Mouse (Mus musculus): Measurements from ENCODE around the gene Ano9.

Ano9 gene

GRCm38 (mm10) chr7:141103161-141103560 is 14.4 kb downstream of the Ano9 start:
- 74% methylated on average over 3 of the region's 3 CpGs for WGBS

- whole genome bisulfite sequencing = 3% methylated on average over 56 of the region's 56 CpGs
These were observed 17.5 kb downstream of the Ano9 start, which contains the start of gene Sigirr for GRCm38 (mm10) chr7:141099911-141100691. Gene Sigirr (minus strand): TSS chr7:141100572.

- WGBS = 85% methylated on average over 5 of the region's 5 CpGs
These were observed 20.4 kb downstream of the Ano9 start for GRCm38 (mm10) chr7:141097177-141097576.

DNA sequence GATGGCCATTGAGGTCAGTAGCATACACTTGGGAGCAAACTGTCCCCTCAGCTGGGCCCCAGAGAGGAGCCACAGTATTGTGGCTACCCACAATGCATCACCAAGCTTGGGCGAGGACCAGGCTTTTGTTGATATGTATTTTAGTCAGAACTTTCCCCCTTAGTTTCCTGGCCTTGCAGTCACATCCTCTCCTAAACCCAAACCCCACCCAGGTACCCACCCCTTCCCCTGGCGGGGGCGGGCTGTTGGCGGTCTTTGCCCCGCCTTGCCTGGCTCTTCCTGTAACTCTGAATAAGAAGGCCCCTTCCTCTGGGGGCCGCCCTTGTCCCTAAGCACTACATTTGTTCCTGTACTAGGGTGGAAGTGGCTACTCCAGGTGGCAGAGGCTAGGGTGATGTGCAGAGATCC is 21.0 kb downstream of the Ano9 start:
- 57% methylated on average over 6 of the region's 6 CpGs for WGBS

GRCm38 (mm10) chr7:141096021-141096420 is 21.6 kb downstream of the Ano9 start:
- 75% methylated on average over 6 of the region's 6 CpGs for WGBS

- 78% methylated on average over 15 of the region's 15 CpGs for WGBS
These were observed 23.0 kb downstream of the Ano9 start for GRCm38 (mm10) chr7:141094487-141095205.

GRCm38 (mm10) chr7:141093950-141094349 is 23.7 kb downstream of the Ano9 start:
- 97% methylated on average over 6 of the region's 6 CpGs for WGBS

DNA sequence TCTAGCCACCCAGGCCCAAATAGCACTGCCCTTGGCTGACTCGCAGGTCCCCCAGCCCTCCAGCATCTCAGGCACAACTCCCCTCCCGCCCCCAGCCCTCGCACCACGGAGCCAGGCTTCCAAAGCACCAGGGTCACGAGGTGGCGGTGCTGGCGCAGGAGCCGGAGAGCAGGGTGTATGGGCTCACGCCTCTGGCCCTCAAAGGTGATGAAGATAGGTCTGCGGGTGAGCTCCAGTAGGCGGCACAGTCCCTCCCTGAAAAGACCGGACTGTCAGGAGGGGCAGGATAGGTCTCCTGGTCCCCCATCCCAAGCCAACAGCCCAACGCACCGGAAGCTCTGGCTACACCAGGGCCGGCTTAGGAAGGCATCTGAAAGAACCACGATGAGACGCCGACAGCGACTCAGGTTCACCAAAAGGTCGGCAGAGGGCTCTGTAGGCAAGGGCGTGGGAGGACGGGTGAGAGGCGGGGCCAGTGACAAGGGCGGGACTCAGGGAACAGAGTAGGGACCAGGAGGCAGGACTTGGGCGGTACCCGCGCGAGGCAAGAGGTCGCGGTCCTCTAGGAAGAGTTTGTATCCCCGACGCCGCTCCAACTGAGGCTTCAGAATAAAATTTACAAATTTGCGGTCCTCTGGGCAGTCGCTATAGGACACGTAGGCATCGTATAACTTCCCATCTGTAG is 25.4 kb downstream of the Ano9 start:
- WGBS = 25% methylated on average over 37 of the region's 37 CpGs

GRCm38 (mm10) chr7:141090228-141090627 is 27.4 kb downstream of the Ano9 start:
- WGBS = 79% methylated on average over 8 of the region's 8 CpGs

- 39% methylated on average over 18 of the region's 18 CpGs for WGBS
These were observed 29.1 kb downstream of the Ano9 start for GRCm38 (mm10) chr7:141088473-141088872.

DNA sequence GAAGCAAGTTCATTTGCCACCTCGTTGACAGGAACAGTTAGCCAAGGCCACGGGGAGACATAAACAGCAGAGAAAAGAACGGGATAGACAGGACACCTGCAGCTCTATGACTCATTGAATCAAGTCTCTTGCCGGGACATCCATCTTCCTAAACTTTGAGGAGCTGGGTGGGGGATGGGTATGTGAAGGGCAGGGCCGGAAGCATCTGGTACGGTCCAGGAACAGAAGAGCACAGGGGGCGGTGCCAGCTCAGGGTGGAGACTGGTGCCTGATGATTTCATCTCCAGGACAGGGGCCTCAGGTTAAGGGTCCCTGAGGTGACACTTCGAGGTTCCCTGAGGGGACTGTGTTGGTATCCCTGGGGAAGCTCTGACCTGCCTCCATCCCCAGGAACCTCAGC is 29.7 kb downstream of the Ano9 start:
- 52% methylated on average over 8 of the region's 8 CpGs for WGBS

- whole genome bisulfite sequencing = 53% methylated on average over 34 of the region's 34 CpGs
These were observed 37.8 kb downstream of the Ano9 start for GRCm38 (mm10) chr7:141079481-141080449.

DNA sequence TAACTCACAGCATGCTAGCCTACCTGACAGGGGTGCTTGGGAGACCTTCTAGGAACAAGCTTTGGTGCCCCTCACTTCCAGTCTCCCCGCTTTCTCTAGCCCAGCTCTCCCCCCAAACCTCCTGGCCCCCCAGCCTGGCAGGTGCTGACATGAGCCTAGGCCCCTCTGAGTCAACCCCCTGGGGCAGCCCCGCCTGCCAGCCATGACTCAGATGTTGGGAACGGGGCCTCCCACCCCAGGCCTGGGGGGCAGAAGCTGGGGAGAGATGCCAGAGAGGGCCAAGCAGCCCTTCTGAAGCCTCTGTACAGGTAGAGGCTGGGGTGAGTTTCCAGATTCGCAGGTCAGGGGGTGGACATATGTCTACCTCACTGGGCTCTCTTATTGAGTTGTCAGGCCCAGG is 38.7 kb downstream of the Ano9 start:
- 90% methylated on average over 4 of the region's 4 CpGs for WGBS

DNA sequence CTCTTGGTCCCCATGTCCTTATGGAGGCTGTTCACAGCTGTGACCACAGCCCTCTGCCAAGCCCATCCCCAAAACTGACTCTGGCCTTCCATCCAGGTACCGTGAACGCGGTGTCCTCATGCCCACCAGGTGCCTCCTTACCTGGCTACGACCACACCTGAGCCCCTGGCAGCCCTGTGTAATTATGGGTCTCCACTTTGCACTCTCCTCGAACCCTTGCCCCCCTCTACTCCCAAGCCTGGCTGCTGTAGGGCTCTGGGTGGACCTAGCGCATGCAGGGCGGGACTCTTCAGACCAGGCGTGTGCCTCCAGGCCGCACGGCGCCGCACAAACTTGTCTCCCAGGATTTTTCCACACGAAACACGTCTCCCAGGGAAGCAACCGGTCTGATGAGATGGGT is 39.8 kb downstream of the Ano9 start, which contains the start of gene Pkp3:
Gene Pkp3, plus strand, starts transcription at position 378 of the 400 bp plus-strand sequence.
- WGBS = 93% methylated on average over 15 of the region's 15 CpGs

- WGBS = 48% methylated on average over 4 of the region's 4 CpGs
These were observed 43.8 kb downstream of the Ano9 start for GRCm38 (mm10) chr7:141073782-141074181.

- 30% methylated on average over 23 of the region's 23 CpGs for WGBS
These were observed 45.4 kb downstream of the Ano9 start for GRCm38 (mm10) chr7:141072017-141072745.

DNA sequence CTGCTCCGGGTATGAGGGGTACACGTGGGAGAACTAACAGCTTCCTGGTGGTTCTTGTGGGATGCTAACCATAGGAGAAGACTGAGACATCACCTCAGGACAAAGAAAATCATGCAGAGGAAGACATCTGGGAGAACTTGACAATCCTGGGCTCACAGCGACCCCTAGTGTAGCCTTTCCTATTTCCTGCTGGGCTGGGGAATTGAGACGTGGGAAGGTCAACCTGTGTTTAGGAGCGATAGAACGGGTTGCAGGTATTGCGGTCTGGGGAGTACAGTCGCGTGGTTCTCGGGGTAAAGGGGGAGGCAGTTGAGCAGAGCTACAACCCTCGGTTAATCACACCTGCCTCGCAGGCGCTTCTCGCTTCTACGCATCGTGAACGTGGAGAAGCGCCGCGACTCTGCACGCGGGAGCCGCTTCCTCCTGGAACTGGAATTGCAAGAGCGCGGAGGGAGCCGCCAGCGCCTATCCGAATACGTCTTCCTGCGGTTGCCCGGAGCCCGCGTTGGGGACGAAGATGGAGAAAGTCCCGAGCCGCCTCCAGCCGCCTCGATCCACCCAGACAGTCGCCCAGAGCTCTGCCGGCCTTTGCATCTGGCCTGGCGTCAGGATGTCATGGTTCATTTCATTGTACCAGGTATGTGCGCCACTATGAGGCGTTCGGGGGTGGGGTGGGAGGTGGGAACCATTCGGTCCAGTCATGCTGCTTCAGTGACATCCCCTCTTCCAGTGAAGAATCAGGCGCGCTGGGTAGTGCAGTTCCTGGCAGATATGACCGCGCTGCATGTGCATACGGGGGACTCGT is 47.3 kb downstream of the Ano9 start:
- WGBS = 1% methylated on average over 51 of the region's 51 CpGs

DNA sequence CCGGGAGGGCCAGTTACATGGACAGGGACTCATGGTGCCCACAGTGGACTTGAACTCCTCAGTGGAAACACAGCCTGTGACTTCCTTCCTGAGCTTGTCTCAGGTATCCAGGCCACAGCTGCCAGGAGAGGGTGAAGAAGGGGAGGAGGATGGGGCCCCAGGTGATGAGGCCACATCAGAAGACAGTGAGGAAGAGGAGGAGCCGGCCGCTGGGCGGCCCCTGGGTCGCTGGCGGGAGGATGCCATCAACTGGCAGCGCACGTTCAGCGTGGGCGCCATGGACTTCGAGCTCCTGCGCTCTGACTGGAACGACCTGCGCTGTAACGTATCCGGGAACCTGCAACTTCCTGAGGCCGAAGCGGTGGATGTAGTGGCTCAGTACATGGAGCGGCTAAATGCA is 49.3 kb downstream of the Ano9 start:
- WGBS = 81% methylated on average over 19 of the region's 19 CpGs

- 71% methylated on average over 7 of the region's 7 CpGs for WGBS
These were observed 53.0 kb downstream of the Ano9 start for GRCm38 (mm10) chr7:141064576-141064975.

DNA sequence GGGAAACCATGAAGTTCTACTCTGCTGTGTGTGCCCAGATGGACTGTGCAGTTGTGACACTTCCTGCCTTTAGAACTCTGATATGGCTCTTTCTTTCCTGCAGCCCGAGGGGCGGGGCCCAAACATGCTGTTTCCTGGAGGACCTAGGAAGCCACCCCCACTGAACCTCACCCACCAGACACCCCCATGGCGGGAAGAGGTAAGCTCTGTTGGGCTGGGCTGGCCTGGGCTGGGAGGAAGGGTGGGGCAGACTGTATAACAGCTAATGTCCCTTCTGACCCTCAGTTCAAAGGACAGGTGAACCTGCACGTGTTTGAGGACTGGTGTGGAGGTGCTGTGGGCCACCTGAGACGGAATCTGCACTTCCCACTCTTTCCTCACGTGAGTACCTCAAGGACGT is 53.4 kb downstream of the Ano9 start:
- 63% methylated on average over 7 of the region's 7 CpGs for WGBS

All from cerebral cortex, adult 2 months (tissue).